Mouse (Mus musculus) limb, embryonic 14.5 days (tissue): Measurements from ENCODE around the gene Fut7. TPM values are rescaled to one million over a fixed set of nuclear protein-coding genes. Genes with fewer than 3 reads are reported as not detected.

ENCODE experiments used
- ATAC-seq: fragments of 200-750 bp; cut with Nextera tagmentation; 2 replicates; pipeline ENCODE4 v1.8.0; 2017; ENCODE audit warnings: low read depth, moderate number of reproducible peaks, moderate TSS enrichment; ENCODE audit not compliant: low FRiP score
- DNase-seq: peaks from one replicate; pipeline ENCODE4 v3.0.0-alpha.2; 2015; ENCODE audit warnings: low spot score
- H3K27ac ChIP-seq: fragments of 300-500 bp; sonication (generic); replicated peaks from 2 replicates; pipeline ENCODE4 v1.5.1; 2014; ENCODE audit warnings: low read depth, mild to moderate bottlenecking, low read length, moderate library complexity, mixed read lengths
- H3K27me3 ChIP-seq: fragments of 300-500 bp; sonication (generic); 2 replicates; pipeline ENCODE4 v1.6.1; 2014; ENCODE audit warnings: low read length, mixed read lengths; ENCODE audit not compliant: control insufficient read depth, insufficient read depth
- H3K36me3 ChIP-seq: fragments of 300-500 bp; sonication (generic); 2 replicates; pipeline ENCODE4 v1.6.1; 2014; ENCODE audit warnings: mild to moderate bottlenecking, low read length, moderate library complexity, mixed read lengths; ENCODE audit not compliant: control insufficient read depth, insufficient read depth
- H3K4me1 ChIP-seq: fragments of 300-500 bp; sonication (generic); 2 replicates; pipeline ENCODE4 v1.6.1; 2014; ENCODE audit warnings: antibody characterized with exemption, low read length, mixed read lengths; ENCODE audit not compliant: control insufficient read depth, insufficient read depth
- H3K4me2 ChIP-seq: fragments of 300-500 bp; sonication (generic); replicated peaks from 2 replicates; pipeline ENCODE4 v1.6.1; 2014; ENCODE audit warnings: low read depth, mild to moderate bottlenecking, low read length, moderate library complexity; ENCODE audit not compliant: severe bottlenecking
- H3K4me3 ChIP-seq: fragments of 300-500 bp; sonication (generic); replicated peaks from 2 replicates; pipeline ENCODE4 v1.5.1; 2014; ENCODE audit warnings: low read length
- H3K9ac ChIP-seq: fragments of 300-500 bp; sonication (generic); 2 replicates; pipeline ENCODE4 v1.6.1; 2014; ENCODE audit warnings: mild to moderate bottlenecking, low read depth, low read length, moderate library complexity; ENCODE audit not compliant: severe bottlenecking
- H3K9me3 ChIP-seq: fragments of 300-500 bp; sonication (generic); 2 replicates; pipeline ENCODE4 v1.6.1; 2016; ENCODE audit warnings: low read length; ENCODE audit not compliant: control insufficient read depth
- POLR2A ChIP-seq: fragments of 200-500 bp; IDR thresholded peaks from 2 replicates; pipeline ENCODE4 v1.8.0; 2012; ENCODE audit warnings: inconsistent platforms, mild to moderate bottlenecking, moderate library complexity, borderline replicate concordance; ENCODE audit not compliant: insufficient read depth, insufficient read length; ENCODE audit errors: extremely low read depth
- WGBS: fragments of 180-500 bp; shearing (Covaris S2); extraction: QIAGEN DNeasy Blood & Tissue Kit; methylation state at CpG from one replicate; pipeline ENCODE4 v1.1.7; 2014; 5-methylcytosine and 5-hydroxymethylcytosine counted together
- polyA plus RNA-seq, 2 experiments: library from polyadenylated mRNA; depleted of rRNA in 1 of 2; stranded (reverse) in 1 of 2; unstranded in 1 of 2; fragments of >200 nt; fragmentation: Nextera tagmentation in 1 of 2; extraction: Ambion mirVana in 1 of 2; gene quantifications; 2 replicates each; pipeline versions ENCODE4 v1.2.1 to v1.2.3; 2012 to 2014

Fut7 gene
- polyA plus RNA-seq, 2 experiments = 0.11 TPM; not detected in 1

DNA sequence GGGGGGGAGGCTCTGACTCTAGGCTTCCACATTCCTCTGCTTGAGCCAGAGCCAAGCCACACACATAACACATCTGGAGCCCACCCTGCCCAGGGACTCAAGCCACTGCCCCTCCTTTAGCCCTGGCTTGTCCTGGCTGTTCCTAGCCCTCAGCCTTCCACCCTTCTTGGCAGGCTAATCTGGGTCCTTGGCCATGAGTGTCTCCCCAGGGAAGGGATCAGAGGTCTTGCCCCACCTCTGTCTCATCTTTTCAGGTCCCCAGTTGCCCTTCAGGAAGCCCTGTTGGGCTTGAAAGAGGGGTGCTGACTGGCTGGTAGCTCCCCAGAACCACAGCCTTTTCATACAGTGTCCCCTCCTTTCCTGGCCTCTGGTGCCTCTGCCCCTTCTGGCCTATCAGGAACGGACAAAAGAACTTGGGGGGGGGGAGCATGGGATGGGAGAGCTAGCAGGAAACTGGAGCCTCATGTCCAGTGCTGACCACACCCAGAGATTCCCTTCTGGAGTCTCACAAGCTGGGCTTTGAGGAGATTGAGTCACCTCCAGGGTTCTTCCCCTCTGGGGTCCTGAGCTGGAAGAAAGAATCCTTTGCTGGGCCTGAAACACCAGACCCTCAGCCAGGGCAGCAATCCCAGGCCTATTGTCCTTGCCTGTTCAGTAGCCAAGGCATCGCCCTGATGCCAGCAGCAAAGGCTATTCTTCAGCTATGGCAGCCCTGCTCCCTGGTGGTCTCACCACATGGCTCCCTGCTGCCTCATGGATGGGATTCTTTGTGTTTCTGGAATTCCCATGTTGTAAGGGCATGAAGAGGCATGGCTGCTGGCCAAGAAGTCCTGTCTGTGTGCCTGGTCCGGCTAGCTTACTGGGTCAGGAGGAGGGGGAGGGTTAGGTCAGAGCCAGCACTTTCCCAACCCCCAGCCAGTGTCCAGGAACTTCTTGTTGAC, 28.5 kb upstream of the Fut7 start:
- DNase-seq (peak; percentile 20), ATAC-seq (no peak)
- 44% methylated on average over 3 of the region's 3 CpGs for WGBS
- TF ChIP-seq POLR2A = no peak
- Histone ChIP-seq H3K4me2 (no peak overlapping the region), H3K4me1 (0 out of 2 replicates have a peak, but pooled peaks cover 7% of the 10 kb centered on the region), H3K9me3 (no peaks in the 10 kb centered on the region), H3K27me3 (peaks cover 41% of the 10 kb centered on the region), H3K27ac (no peak overlapping the region), H3K36me3 (no peaks in the 10 kb centered on the region), H3K9ac (no peak overlapping the region), H3K4me3 (no peak overlapping the region)

DNA sequence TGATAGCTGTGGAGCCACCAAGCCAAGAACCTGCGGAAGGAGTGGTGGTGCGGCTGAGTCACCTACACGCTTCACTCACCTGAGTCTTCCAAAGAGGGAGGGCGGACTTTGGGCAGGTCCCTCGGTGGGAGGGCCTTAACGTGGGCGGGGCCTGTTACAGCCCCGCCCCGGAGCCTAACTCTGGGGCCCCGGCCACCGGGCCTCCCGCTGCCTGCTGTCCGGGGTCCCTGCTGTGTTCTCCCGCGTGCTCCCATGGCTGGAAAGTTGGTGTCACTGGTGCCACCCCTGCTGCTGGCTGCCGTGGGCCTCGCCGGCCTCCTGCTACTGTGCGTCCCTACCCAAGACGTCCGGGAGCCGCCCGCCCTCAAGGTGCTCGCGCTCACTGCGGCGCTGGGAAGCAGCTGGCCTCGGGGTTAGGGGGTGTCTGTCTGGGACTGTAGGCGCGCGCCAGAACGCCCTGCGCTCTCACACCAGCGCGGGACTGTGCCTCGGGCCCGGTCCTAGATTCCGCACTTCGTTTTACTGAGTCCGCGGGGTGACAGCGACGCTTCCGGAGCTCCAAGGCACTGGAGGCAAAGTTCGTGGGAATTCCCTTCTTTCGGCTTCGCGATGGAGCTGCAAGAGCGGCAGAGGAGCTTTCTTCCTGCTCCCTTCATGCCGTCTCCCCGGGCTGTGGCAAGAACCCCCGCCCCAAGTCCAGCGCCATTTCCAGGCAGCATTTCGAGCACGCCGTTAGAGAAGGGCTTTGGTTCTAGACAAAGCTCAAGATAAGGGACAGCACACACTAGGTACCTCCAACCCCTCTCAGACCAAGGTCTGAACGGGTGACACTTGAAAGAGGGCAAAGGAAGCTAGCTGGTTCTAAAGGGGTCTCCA, 27.1 kb upstream of the Fut7 start, which contains the start of gene Entpd2:
Gene Entpd2, plus strand, starts transcription at position 154 of the 876 bp plus-strand sequence.
- ATAC-seq (no peak), DNase-seq (no peak)
- 0 out of 2 replicates have a peak, but pooled peaks cover 7% of the 10 kb centered on the region for H3K4me1 ChIP-seq
- H3K9ac ChIP-seq = no peak within 1 kb of the TSS
- H3K4me2 ChIP-seq = peak within 1 kb of the TSS; percentile 46
- TF ChIP-seq POLR2A = no peak
- peaks cover 55% of the 10 kb centered on the region for H3K27me3 ChIP-seq
- WGBS = 1% methylated on average over 57 of the region's 57 CpGs
- H3K27ac ChIP-seq = no peak within 1 kb of the TSS
- no peaks in the 10 kb centered on the region for H3K9me3 ChIP-seq
- no peaks in the 10 kb centered on the region for H3K36me3 ChIP-seq
- peak within 1 kb of the TSS; percentile 31 for H3K4me3 ChIP-seq

DNA sequence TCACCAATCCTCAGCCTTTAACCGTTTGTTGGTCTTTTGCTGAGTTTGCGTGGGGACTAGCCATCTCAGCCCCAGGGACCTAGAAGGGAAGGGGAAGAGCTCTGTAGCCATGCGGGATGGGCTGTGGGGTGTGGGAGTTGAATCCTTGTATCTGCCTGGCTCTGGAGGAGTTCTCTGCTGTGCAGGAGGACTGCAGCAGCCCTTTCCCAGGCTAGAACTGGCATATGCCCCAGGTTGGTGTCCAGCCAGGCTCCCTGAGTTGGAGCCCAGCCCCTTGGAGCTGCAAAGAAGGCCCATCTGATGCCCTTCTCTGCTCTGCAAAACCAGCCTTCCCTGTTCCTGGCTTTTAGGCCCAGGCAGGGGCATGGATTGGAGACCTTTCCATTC, 26.5 kb upstream of the Fut7 start:
- H3K4me1 ChIP-seq = 0 out of 2 replicates have a peak, but pooled peaks cover 7% of the 10 kb centered on the region
- peaks cover 61% of the 10 kb centered on the region for H3K27me3 ChIP-seq
- H3K9me3 ChIP-seq = no peaks in the 10 kb centered on the region
- no peak overlapping the region for H3K27ac ChIP-seq
- no peak overlapping the region for H3K4me3 ChIP-seq
- no peak for TF ChIP-seq POLR2A
- no peak for DNase-seq
- no peaks in the 10 kb centered on the region for H3K36me3 ChIP-seq
- H3K9ac ChIP-seq = no peak overlapping the region
- 35% methylated on average over 3 of the region's 3 CpGs for WGBS
- no peak for ATAC-seq
- peak overlapping the region; percentile 46; the same call in 1 of the 2 replicates for H3K4me2 ChIP-seq

GRCm38 (mm10) chr2:25397010-25397409, 26.1 kb upstream of the Fut7 start:
- ATAC-seq = no peak
- Histone ChIP-seq H3K9ac (no peak overlapping the region), H3K4me3 (no peak overlapping the region), H3K9me3 (no peaks in the 10 kb centered on the region), H3K27ac (no peak overlapping the region), H3K27me3 (peaks cover 63% of the 10 kb centered on the region), H3K4me1 (0 out of 2 replicates have a peak, but pooled peaks cover 7% of the 10 kb centered on the region), H3K4me2 (no peak overlapping the region), H3K36me3 (no peaks in the 10 kb centered on the region)
- no peak for DNase-seq
- WGBS = 33% methylated on average over 1 of the region's 1 CpGs
- no peak for TF ChIP-seq POLR2A

DNA sequence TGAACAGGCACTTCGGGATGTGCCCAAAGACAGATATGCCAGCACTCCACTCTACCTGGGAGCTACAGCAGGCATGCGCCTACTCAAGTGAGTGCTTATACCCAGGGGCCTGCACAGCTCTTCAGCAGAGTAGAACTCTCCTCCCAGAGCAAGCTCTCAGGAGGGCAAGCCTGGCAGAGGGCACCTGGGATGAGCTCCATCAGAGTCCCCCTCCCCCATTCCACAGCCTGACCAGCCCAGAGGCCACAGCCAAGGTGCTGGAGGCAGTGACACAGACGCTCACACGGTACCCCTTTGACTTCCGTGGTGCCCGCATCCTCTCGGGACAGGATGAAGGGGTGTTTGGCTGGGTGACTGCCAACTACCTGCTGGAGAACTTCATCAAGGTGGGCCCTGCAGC, 25.0 kb upstream of the Fut7 start:
- ATAC-seq (no peak), DNase-seq (no peak)
- no peak overlapping the region for H3K27ac ChIP-seq
- H3K4me1 ChIP-seq = 0 out of 2 replicates have a peak, but pooled peaks cover 7% of the 10 kb centered on the region
- H3K9me3 ChIP-seq = no peaks in the 10 kb centered on the region
- no peaks in the 10 kb centered on the region for H3K36me3 ChIP-seq
- no peak overlapping the region for H3K4me2 ChIP-seq
- WGBS = 89% methylated on average over 7 of the region's 7 CpGs
- H3K27me3 ChIP-seq = peaks cover 74% of the 10 kb centered on the region
- no peak overlapping the region for H3K4me3 ChIP-seq
- TF ChIP-seq POLR2A = no peak
- H3K9ac ChIP-seq = no peak overlapping the region
